Mouse (Mus musculus) ES-E14 (cell line): ENCODE data around the gene Olfr62.

Experiments
- CHD2 ChIP-seq: IDR thresholded peaks from 2 replicates; pipeline ENCODE4 v1.6.1; 2014; ENCODE audit warnings: mild to moderate bottlenecking, low read depth, low read length, inconsistent platforms
- HCFC1 ChIP-seq: IDR thresholded peaks from 2 replicates; pipeline ENCODE4 v1.6.1; 2012; ENCODE audit warnings: low read length, inconsistent platforms, borderline replicate concordance; ENCODE audit not compliant: insufficient read depth
- MAFK ChIP-seq: IDR thresholded peaks from 2 replicates; pipeline ENCODE4 v1.6.1; 2014; ENCODE audit warnings: mild to moderate bottlenecking, low read depth, low read length, inconsistent platforms; ENCODE audit not compliant: insufficient read depth
- ZNF384 ChIP-seq: IDR thresholded peaks from 2 replicates; pipeline ENCODE4 v1.6.1; 2012; ENCODE audit warnings: low read depth, low read length, inconsistent platforms

DNA sequence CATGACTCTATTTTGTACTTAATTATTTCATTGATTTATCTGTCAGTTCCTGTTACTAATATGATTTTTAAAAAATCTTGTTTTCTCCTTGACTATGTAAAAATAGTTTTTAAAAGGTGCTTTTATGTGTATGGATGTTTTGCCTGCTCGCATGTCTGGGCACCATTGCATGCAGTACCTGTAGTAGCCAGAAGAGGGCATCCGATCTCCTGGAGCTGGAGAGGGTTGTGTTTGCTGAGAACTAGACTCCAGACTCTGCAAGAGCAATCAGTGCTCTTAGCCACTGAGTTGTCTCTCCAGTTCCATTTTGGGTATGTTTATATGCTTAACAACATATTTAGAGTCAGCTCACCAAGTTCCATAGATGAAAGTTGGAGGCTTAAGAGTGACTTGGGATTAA lies 13.5 kb upstream of the Olfr62 start:
- TF ChIP-seq MAFK (no peak), ZNF384 (no peak), CHD2 (no peak), HCFC1 (no peak)
